Mouse (Mus musculus): ENCODE measurements around the gene Galnt13. TPM values are rescaled to one million over a fixed set of nuclear protein-coding genes. Genes with fewer than 3 reads are reported as not detected.
"Not testable (repeated sequence)": the region's sequence is repeated elsewhere in the genome, so short reads cannot be mapped to it uniquely, and the experiment has no call there.

Gene Galnt13
- polyA plus RNA-seq, 1 experiment from 2014 or later, result 0.15 TPM

- no peak overlapping the region for H3K4me2 ChIP-seq (replicated peaks; ENCODE audit: low read depth, low read length)
- ATAC-seq (ENCODE audit: low FRiP score, low TSS enrichment), result no peak
- H3K4me1 ChIP-seq (ENCODE audit: insufficient read depth, low read length), result no peaks in the 10 kb centered on the region
- H3K27me3 ChIP-seq (ENCODE audit: insufficient read depth, low read length), result no peaks in the 10 kb centered on the region
- no peak overlapping the region for H3K4me3 ChIP-seq (ENCODE audit: low read length)
- H3K27ac ChIP-seq (ENCODE audit: low read length), result no peak overlapping the region
- 88% methylated on average over 7 of the region's 7 CpGs for WGBS
- no peaks in the 10 kb centered on the region for H3K9me3 ChIP-seq (ENCODE audit: low read length)
- H3K9ac ChIP-seq (replicated peaks; ENCODE audit: low read length), result no peak overlapping the region
- H3K36me3 ChIP-seq (ENCODE audit: insufficient read depth, low read length), result no peaks in the 10 kb centered on the region
Observed at GRCm38 (mm10) chr2:54906282-54907060, 470.4 kb downstream of the Galnt13 start.

GRCm38 (mm10) chr2:54915088-54915670 lies 479.1 kb downstream of the Galnt13 start:
- ATAC-seq (ENCODE audit: low FRiP score, low TSS enrichment), result no peak
- no peak overlapping the region for H3K9ac ChIP-seq (replicated peaks; ENCODE audit: low read length)
- no peak overlapping the region for H3K27ac ChIP-seq (ENCODE audit: low read length)
- 65% methylated on average over 1 of the region's 1 CpGs for WGBS
- no peak overlapping the region for H3K4me3 ChIP-seq (ENCODE audit: low read length)
- H3K27me3 ChIP-seq (ENCODE audit: insufficient read depth, low read length), result no peaks in the 10 kb centered on the region
- H3K4me1 ChIP-seq (ENCODE audit: insufficient read depth, low read length), result no peaks in the 10 kb centered on the region
- H3K9me3 ChIP-seq (ENCODE audit: low read length), result no peaks in the 10 kb centered on the region
- H3K36me3 ChIP-seq (ENCODE audit: insufficient read depth, low read length), result no peaks in the 10 kb centered on the region
- no peak overlapping the region for H3K4me2 ChIP-seq (replicated peaks; ENCODE audit: low read depth, low read length)

- Histone ChIP-seq H3K9ac (replicated peaks; ENCODE audit: low read length) (no peak overlapping the region), H3K4me1 (ENCODE audit: insufficient read depth, low read length) (no peaks in the 10 kb centered on the region), H3K9me3 (ENCODE audit: low read length) (no peaks in the 10 kb centered on the region), H3K27me3 (ENCODE audit: insufficient read depth, low read length) (no peaks in the 10 kb centered on the region), H3K27ac (ENCODE audit: low read length) (no peak overlapping the region), H3K4me3 (ENCODE audit: low read length) (no peak overlapping the region), H3K4me2 (replicated peaks; ENCODE audit: low read depth, low read length) (no peak overlapping the region), H3K36me3 (ENCODE audit: insufficient read depth, low read length) (no peaks in the 10 kb centered on the region)
- no peak for ATAC-seq (ENCODE audit: low FRiP score, low TSS enrichment)
- 83% methylated on average over 3 of the region's 3 CpGs for WGBS
Observed at GRCm38 (mm10) chr2:54936369-54936768, 500.3 kb downstream of the Galnt13 start.

- no peak overlapping the region for H3K9ac ChIP-seq (replicated peaks; ENCODE audit: low read length)
- H3K36me3 ChIP-seq (ENCODE audit: insufficient read depth, low read length), result no peaks in the 10 kb centered on the region
- H3K4me1 ChIP-seq (ENCODE audit: insufficient read depth, low read length), result no peaks in the 10 kb centered on the region
- H3K9me3 ChIP-seq (ENCODE audit: low read length), result no peaks in the 10 kb centered on the region
- no peaks in the 10 kb centered on the region for H3K27me3 ChIP-seq (ENCODE audit: insufficient read depth, low read length)
- ATAC-seq (ENCODE audit: low FRiP score, low TSS enrichment), result no peak
- H3K4me2 ChIP-seq (replicated peaks; ENCODE audit: low read depth, low read length), result no peak overlapping the region
- H3K4me3 ChIP-seq (ENCODE audit: low read length), result no peak overlapping the region
- H3K27ac ChIP-seq (ENCODE audit: low read length), result no peak overlapping the region
Observed at GRCm38 (mm10) chr2:54937306-54937705, 501.2 kb downstream of the Galnt13 start.

DNA sequence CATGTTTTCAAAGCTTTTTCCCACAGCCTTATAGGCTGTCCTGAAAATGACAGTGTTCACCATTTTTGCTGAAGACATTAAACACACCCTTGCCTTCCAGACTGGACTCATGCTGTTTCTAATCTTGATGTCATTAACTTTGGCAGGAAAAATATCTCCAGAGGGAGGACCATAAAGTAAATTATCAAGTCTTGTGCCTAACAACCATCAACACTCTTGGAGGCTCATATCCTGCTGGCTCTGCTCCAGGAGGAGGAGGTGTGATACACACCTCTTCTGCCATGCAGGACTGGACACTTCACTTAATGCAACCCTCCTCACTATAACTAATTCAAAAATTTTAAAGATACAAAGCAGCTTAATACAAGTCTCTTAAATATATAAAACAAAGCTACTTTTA lies 502.0 kb downstream of the Galnt13 start:
- H3K4me2 ChIP-seq (replicated peaks; ENCODE audit: low read depth, low read length), result no peak overlapping the region
- H3K4me1 ChIP-seq (ENCODE audit: insufficient read depth, low read length), result no peaks in the 10 kb centered on the region
- no peaks in the 10 kb centered on the region for H3K36me3 ChIP-seq (ENCODE audit: insufficient read depth, low read length)
- no peak overlapping the region for H3K27ac ChIP-seq (ENCODE audit: low read length)
- H3K9me3 ChIP-seq (ENCODE audit: low read length), result no peaks in the 10 kb centered on the region
- ATAC-seq (ENCODE audit: low FRiP score, low TSS enrichment), result no peak
- no peak overlapping the region for H3K9ac ChIP-seq (replicated peaks; ENCODE audit: low read length)
- no peaks in the 10 kb centered on the region for H3K27me3 ChIP-seq (ENCODE audit: insufficient read depth, low read length)
- no peak overlapping the region for H3K4me3 ChIP-seq (ENCODE audit: low read length)

DNA sequence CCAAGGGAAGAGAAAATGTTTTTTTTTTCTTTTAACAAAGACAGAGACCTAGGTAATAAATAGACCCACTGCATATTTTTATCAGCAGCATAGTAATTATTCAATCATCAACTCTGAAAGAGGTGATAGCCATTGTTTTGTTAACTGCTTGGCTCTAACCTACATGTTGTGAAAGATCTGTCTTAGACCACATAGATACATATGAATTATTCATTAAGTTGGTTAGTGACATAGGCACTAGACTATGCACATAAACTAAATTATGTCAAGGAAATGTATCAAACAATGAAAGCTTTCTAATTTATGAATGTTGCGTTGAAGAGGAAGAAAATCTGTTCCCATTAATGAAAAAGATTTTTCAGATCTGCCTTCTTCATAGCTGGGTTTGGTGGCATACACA lies 507.3 kb downstream of the Galnt13 start:
- Histone ChIP-seq H3K27ac (ENCODE audit: low read length) (no peak overlapping the region), H3K4me1 (ENCODE audit: insufficient read depth, low read length) (no peaks in the 10 kb centered on the region), H3K9ac (replicated peaks; ENCODE audit: low read length) (no peak overlapping the region), H3K9me3 (ENCODE audit: low read length) (no peaks in the 10 kb centered on the region), H3K4me3 (ENCODE audit: low read length) (no peak overlapping the region), H3K4me2 (replicated peaks; ENCODE audit: low read depth, low read length) (no peak overlapping the region), H3K27me3 (ENCODE audit: insufficient read depth, low read length) (no peaks in the 10 kb centered on the region), H3K36me3 (ENCODE audit: insufficient read depth, low read length) (no peaks in the 10 kb centered on the region)
- WGBS, result 82% methylated on average over 1 of the region's 1 CpGs
- no peak for ATAC-seq (ENCODE audit: low FRiP score, low TSS enrichment)

DNA sequence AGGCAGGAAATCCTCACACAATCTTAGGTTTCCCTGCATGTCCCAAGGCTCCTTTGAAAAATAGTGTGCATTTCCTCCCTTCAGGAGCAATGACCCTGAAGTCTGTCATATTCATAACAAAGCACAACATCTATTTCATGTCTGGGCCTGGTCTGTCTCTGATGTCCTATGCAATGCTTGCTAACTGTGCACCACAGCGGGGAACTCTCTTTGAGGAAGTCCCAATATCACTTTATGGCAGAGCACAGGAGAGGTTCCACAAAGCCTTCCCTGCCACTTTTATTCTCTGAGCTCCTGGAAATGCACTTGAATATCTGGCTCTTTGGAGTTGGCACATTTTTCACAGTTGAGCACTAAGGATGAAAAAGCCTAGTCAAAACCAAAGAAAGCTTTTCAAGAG lies 547.7 kb downstream of the Galnt13 start:
- Histone ChIP-seq H3K4me1 (ENCODE audit: insufficient read depth, low read length) (no peaks in the 10 kb centered on the region), H3K36me3 (ENCODE audit: insufficient read depth, low read length) (no peaks in the 10 kb centered on the region), H3K9ac (replicated peaks; ENCODE audit: low read length) (no peak overlapping the region), H3K27me3 (ENCODE audit: insufficient read depth, low read length) (no peaks in the 10 kb centered on the region), H3K4me2 (replicated peaks; ENCODE audit: low read depth, low read length) (no peak overlapping the region), H3K27ac (ENCODE audit: low read length) (no peak overlapping the region), H3K4me3 (ENCODE audit: low read length) (no peak overlapping the region), H3K9me3 (ENCODE audit: low read length) (no peaks in the 10 kb centered on the region)
- ATAC-seq (ENCODE audit: low FRiP score, low TSS enrichment), result no peak
- 63% methylated on average over 1 of the region's 1 CpGs for WGBS

DNA sequence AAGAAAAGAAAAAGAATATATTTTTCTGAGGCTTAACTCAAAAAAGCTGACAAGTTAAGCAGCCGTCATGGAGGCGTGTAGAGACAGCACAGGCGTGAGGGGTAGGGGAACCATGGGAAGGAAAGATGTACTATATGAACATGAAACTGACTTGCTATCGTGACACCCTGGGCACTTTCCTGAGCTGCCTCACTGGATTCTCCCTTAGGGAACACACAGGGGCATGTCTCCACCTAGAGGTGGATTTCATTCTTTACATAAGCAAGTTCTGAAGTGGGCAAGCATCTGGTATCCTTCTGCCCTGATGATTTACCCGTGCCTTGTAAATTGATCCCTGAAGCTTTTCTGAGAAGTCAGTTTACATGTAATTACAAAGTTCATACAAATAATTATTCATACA lies 586.4 kb downstream of the Galnt13 start:
- not testable (repeated sequence) for H3K4me3 ChIP-seq (ENCODE audit: low read length); H3K9me3 ChIP-seq (ENCODE audit: low read length); H3K4me2 ChIP-seq (replicated peaks; ENCODE audit: low read depth, low read length); H3K27ac ChIP-seq (ENCODE audit: low read length); H3K27me3 ChIP-seq (ENCODE audit: insufficient read depth, low read length); H3K9ac ChIP-seq (replicated peaks; ENCODE audit: low read length); H3K36me3 ChIP-seq (ENCODE audit: insufficient read depth, low read length); H3K4me1 ChIP-seq (ENCODE audit: insufficient read depth, low read length); ATAC-seq (ENCODE audit: low FRiP score, low TSS enrichment)
- no CpG with 5 or more reads among the region's 5 CpGs for WGBS

DNA sequence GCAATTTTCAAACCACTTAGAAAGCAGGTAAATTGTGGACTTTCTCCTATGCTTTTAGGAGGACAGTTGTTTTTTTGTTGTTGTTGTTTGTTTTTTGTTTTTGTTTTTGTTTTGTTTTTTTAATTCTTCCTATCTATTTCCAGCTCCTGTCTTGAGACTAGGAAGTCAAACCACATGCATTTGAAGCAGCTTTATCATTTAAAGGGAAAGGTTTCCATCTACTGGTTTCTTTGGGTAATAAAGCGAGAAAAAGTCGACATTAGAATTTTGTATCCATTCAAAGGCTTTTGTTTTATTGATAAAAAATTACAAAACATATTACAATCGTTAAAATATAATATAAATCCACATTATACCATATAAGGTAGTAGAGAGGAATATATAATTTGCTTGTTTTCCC lies 598.5 kb downstream of the Galnt13 start:
- no peak overlapping the region for H3K27ac ChIP-seq (ENCODE audit: low read length)
- no peak overlapping the region for H3K4me3 ChIP-seq (ENCODE audit: low read length)
- H3K9ac ChIP-seq (replicated peaks; ENCODE audit: low read length), result no peak overlapping the region
- no peaks in the 10 kb centered on the region for H3K9me3 ChIP-seq (ENCODE audit: low read length)
- 51% methylated on average over 3 of the region's 3 CpGs for WGBS
- no peaks in the 10 kb centered on the region for H3K36me3 ChIP-seq (ENCODE audit: insufficient read depth, low read length)
- ATAC-seq (ENCODE audit: low FRiP score, low TSS enrichment), result no peak
- H3K4me2 ChIP-seq (replicated peaks; ENCODE audit: low read depth, low read length), result no peak overlapping the region
- H3K27me3 ChIP-seq (ENCODE audit: insufficient read depth, low read length), result no peaks in the 10 kb centered on the region
- H3K4me1 ChIP-seq (ENCODE audit: insufficient read depth, low read length), result no peaks in the 10 kb centered on the region

GRCm38 (mm10) chr2:55065469-55066315 lies 629.6 kb downstream of the Galnt13 start:
- Histone ChIP-seq H3K4me2 (replicated peaks; ENCODE audit: low read depth, low read length) (no peak overlapping the region), H3K27me3 (ENCODE audit: insufficient read depth, low read length) (no peaks in the 10 kb centered on the region), H3K4me3 (ENCODE audit: low read length) (no peak overlapping the region), H3K4me1 (ENCODE audit: insufficient read depth, low read length) (no peaks in the 10 kb centered on the region), H3K9ac (replicated peaks; ENCODE audit: low read length) (no peak overlapping the region), H3K9me3 (ENCODE audit: low read length) (no peaks in the 10 kb centered on the region), H3K36me3 (ENCODE audit: insufficient read depth, low read length) (no peaks in the 10 kb centered on the region), H3K27ac (ENCODE audit: low read length) (no peak overlapping the region)
- WGBS, result 83% methylated on average over 7 of the region's 7 CpGs
- no peak for ATAC-seq (ENCODE audit: low FRiP score, low TSS enrichment)
